Mouse (Mus musculus) liver, adult 2 months (tissue): ENCODE measurements at regions not wholly inside any gene's neighbourhood (a gene's known extent, or its start where the extent isn't known, plus 50 kb on each side); places are given as distances from the start of the nearest gene placed in this dataset.

Experiments used
- DNase-seq: peaks from one replicate; pipeline ENCODE4 v3.0.0-alpha.2; 2011; ENCODE audit warnings: low read depth, low spot score; ENCODE audit errors: extremely low read depth
- H3K27ac ChIP-seq: fragments of 200-500 bp; replicated peaks from 2 replicates; pipeline ENCODE4 v1.5.1; 2012; ENCODE audit warnings: low read depth, mild to moderate bottlenecking, control low read depth, inconsistent platforms, low read length; ENCODE audit not compliant: insufficient read depth
- H3K27me3 ChIP-seq: fragments of 200-500 bp; 2 replicates; pipeline ENCODE4 v1.6.1; 2012; ENCODE audit warnings: mild to moderate bottlenecking, moderate library complexity, low read length, inconsistent platforms; ENCODE audit not compliant: control insufficient read depth, insufficient read depth
- H3K36me3 ChIP-seq: fragments of 200-500 bp; 2 replicates; pipeline ENCODE4 v1.6.1; 2012; ENCODE audit warnings: low read length, inconsistent platforms; ENCODE audit not compliant: control insufficient read depth, insufficient read depth
- H3K4me1 ChIP-seq: fragments of 200-500 bp; 2 replicates; pipeline ENCODE4 v1.6.1; 2011; ENCODE audit warnings: low read length; ENCODE audit not compliant: control insufficient read depth, insufficient read depth
- H3K4me3 ChIP-seq: fragments of 200-500 bp; 2 replicates; pipeline ENCODE4 v1.5.1; 2011; ENCODE audit warnings: low read depth, mild to moderate bottlenecking, control low read depth, low read length, moderate library complexity; ENCODE audit not compliant: insufficient read depth
- H3K79me2 ChIP-seq: fragments of 200-500 bp; 2 replicates; pipeline ENCODE4 v1.6.1; 2012; ENCODE audit warnings: inconsistent platforms, mild to moderate bottlenecking, low read length, moderate library complexity; ENCODE audit not compliant: control insufficient read depth, insufficient read depth
- H3K9ac ChIP-seq: fragments of 200-500 bp; 2 replicates; pipeline ENCODE4 v1.6.1; 2012; ENCODE audit warnings: low read depth, mild to moderate bottlenecking, control low read depth, inconsistent platforms, low read length
- CTCF ChIP-seq: fragments of 200-500 bp; IDR thresholded peaks from 2 replicates; pipeline ENCODE4 v1.5.1; 2011; ENCODE audit warnings: low read depth, low read length, control low read depth
- POLR2A ChIP-seq: fragments of 200-500 bp; IDR thresholded peaks from 2 replicates; pipeline ENCODE4 v1.6.1; 2011; ENCODE audit warnings: low read length, control low read depth; ENCODE audit not compliant: insufficient read depth; ENCODE audit errors: extremely low read depth
- WGBS: fragments of 180-500 bp; shearing (Covaris S2); methylation state at CpG from one replicate; pipeline ENCODE4 v1.1.7; 2018; 5-methylcytosine and 5-hydroxymethylcytosine counted together

- DNase-seq: no peak
- Histone ChIP-seq H3K4me3 (no peak overlapping the region), H3K4me1 (no peaks in the 10 kb centered on the region), H3K27me3 (no peaks in the 10 kb centered on the region), H3K27ac (no peak overlapping the region), H3K36me3 (no peaks in the 10 kb centered on the region), H3K79me2 (no peaks in the 10 kb centered on the region), H3K9ac (no peak overlapping the region)
- TF ChIP-seq CTCF: no peak
- TF ChIP-seq POLR2A: no peak
- WGBS: 84% methylated on average over 6 of the region's 6 CpGs
These were observed 491.9 kb downstream of the Dcdc2c start for GRCm38 (mm10) chr12:28060281-28060680.

- Histone ChIP-seq H3K27me3 (no peaks in the 10 kb centered on the region), H3K79me2 (no peaks in the 10 kb centered on the region), H3K36me3 (no peaks in the 10 kb centered on the region), H3K4me3 (no peak overlapping the region), H3K9ac (no peak overlapping the region), H3K27ac (no peak overlapping the region), H3K4me1 (no peaks in the 10 kb centered on the region)
- DNase-seq: no peak
- no peak for TF ChIP-seq CTCF
- TF ChIP-seq POLR2A: no peak
- WGBS: 62% methylated on average over 4 of the region's 4 CpGs
These were observed 496.5 kb downstream of the Dcdc2c start for GRCm38 (mm10) chr12:28055518-28056280.

GRCm38 (mm10) chr12:28054444-28054843 lies 497.8 kb downstream of the Dcdc2c start:
- DNase-seq: no peak
- Histone ChIP-seq H3K79me2 (no peaks in the 10 kb centered on the region), H3K9ac (no peak overlapping the region), H3K4me3 (no peak overlapping the region), H3K27ac (no peak overlapping the region), H3K36me3 (no peaks in the 10 kb centered on the region), H3K27me3 (no peaks in the 10 kb centered on the region), H3K4me1 (no peaks in the 10 kb centered on the region)
- 92% methylated on average over 11 of the region's 11 CpGs for WGBS
- TF ChIP-seq POLR2A (no peak), CTCF (no peak)

GRCm38 (mm10) chr12:28047989-28048388 lies 504.2 kb downstream of the Dcdc2c start:
- H3K9ac ChIP-seq: no peak overlapping the region

GRCm38 (mm10) chr12:28038161-28038911 lies 513.9 kb downstream of the Dcdc2c start:
- 21% methylated on average over 7 of the region's 7 CpGs for WGBS
- TF ChIP-seq CTCF (no peak), POLR2A (no peak)
- Histone ChIP-seq H3K27me3 (no peaks in the 10 kb centered on the region), H3K27ac (no peak overlapping the region), H3K9ac (no peak overlapping the region), H3K36me3 (no peaks in the 10 kb centered on the region), H3K4me3 (no peak overlapping the region; the same call in 1 of the 2 replicates), H3K79me2 (no peaks in the 10 kb centered on the region), H3K4me1 (peaks cover 8% of the 10 kb centered on the region; the same call in 1 of the 2 replicates)
- peak; percentile 92 for DNase-seq

More at GRCm38 (mm10) chr12:28047989-28048388, 504.2 kb downstream of the Dcdc2c start:
- Histone ChIP-seq H3K27ac (no peak overlapping the region), H3K27me3 (no peaks in the 10 kb centered on the region), H3K4me1 (no peaks in the 10 kb centered on the region), H3K4me3 (no peak overlapping the region), H3K79me2 (no peaks in the 10 kb centered on the region), H3K36me3 (no peaks in the 10 kb centered on the region)
- TF ChIP-seq CTCF (no peak), POLR2A (no peak)
- 78% methylated on average over 4 of the region's 4 CpGs for WGBS
- DNase-seq: no peak
